ENCODE assay signal across 23 mouse cellular contexts in genomic region chr12:107361606-107362005, GRCm38 (mm10).
DNase-seq lines count a peak whose midpoint lies in the region; ATAC-seq and TF ChIP-seq lines count a peak whose summit lies in the region.
"Had no signal": no experiment of that assay in that cellular context is flagged by ENCODE, and none has a peak within 500 bp of the region (broad histone marks: within the 10 kb centered on the region; RNA-seq: fewer than 3 reads in every experiment).

No protein-coding gene starts in this region.

- WGBS in heart, embryonic 12.5 days = 88% methylated on average over 7 of the region's 7 CpGs
- 86% methylated on average over 7 of the region's 7 CpGs for whole genome bisulfite sequencing in thymus, adult 2 months
- 96% methylated on average over 7 of the region's 7 CpGs for WGBS in forebrain, postnatal 0 days

- ATAC-seq in heart, embryonic 12.5 days (ENCODE audit: insufficient number of reproducible peaks, low FRiP score) = no peak
- ATAC-seq in forebrain, postnatal 0 days = no peak
- ATAC-seq: forebrain, embryonic 15.5 days; hindbrain, embryonic 16.5 days had no signal

- no peaks in the 10 kb centered on the region for H3K9me3 ChIP-seq in heart, embryonic 12.5 days (replicated peaks)
- no peaks in the 10 kb centered on the region for H3K9me3 ChIP-seq in forebrain, postnatal 0 days (ENCODE audit: low read length)
- H3K9me3 ChIP-seq: embryonic facial prominence, embryonic 12.5 days; forebrain, embryonic 15.5 days; heart, embryonic 13.5 days; hindbrain, embryonic 12.5 days had no signal

- H3K4me1 ChIP-seq in heart, embryonic 12.5 days (replicated peaks) = no peaks in the 10 kb centered on the region
- H3K4me1 ChIP-seq in thymus, adult 2 months (replicated peaks; ENCODE audit: control insufficient read depth, insufficient read depth, low read length) = peaks cover 55% of the 10 kb centered on the region
- H3K4me1 ChIP-seq in forebrain, postnatal 0 days (ENCODE audit: insufficient read depth) = no peaks in the 10 kb centered on the region
- H3K4me1 ChIP-seq: heart, embryonic 13.5 days had no signal

- H3K4me2 ChIP-seq in heart, embryonic 12.5 days = no peak overlapping the region
- no peak overlapping the region for H3K4me2 ChIP-seq in forebrain, postnatal 0 days (ENCODE audit: low read depth)
- H3K4me2 ChIP-seq: embryonic facial prominence, embryonic 12.5 days; forebrain, embryonic 15.5 days; heart, embryonic 13.5 days; hindbrain, embryonic 12.5 days had no signal

- no peaks in the 10 kb centered on the region for H3K36me3 ChIP-seq in heart, embryonic 12.5 days
- no peaks in the 10 kb centered on the region for H3K36me3 ChIP-seq in thymus, adult 2 months (ENCODE audit: control insufficient read depth, insufficient read depth, low read length)
- no peaks in the 10 kb centered on the region for H3K36me3 ChIP-seq in forebrain, postnatal 0 days (ENCODE audit: insufficient read depth)
- H3K36me3 ChIP-seq: embryonic facial prominence, embryonic 12.5 days; forebrain, embryonic 15.5 days; heart, embryonic 13.5 days; hindbrain, embryonic 12.5 days had no signal

- H3K4me3 ChIP-seq in heart, embryonic 12.5 days = no peak overlapping the region
- no peak overlapping the region for H3K4me3 ChIP-seq in thymus, adult 2 months (ENCODE audit: control insufficient read depth, insufficient read depth, low read length)
- no peak overlapping the region for H3K4me3 ChIP-seq in forebrain, postnatal 0 days (ENCODE audit: low read depth, low read length)
- H3K4me3 ChIP-seq: embryonic facial prominence, embryonic 12.5 days; forebrain, embryonic 15.5 days; heart, adult 2 months; heart, embryonic 13.5 days; hindbrain, embryonic 12.5 days had no signal

- no peak overlapping the region for H3K9ac ChIP-seq in heart, embryonic 12.5 days
- no peak overlapping the region for H3K9ac ChIP-seq in forebrain, postnatal 0 days
- H3K9ac ChIP-seq: embryonic facial prominence, embryonic 12.5 days; forebrain, embryonic 15.5 days; heart, embryonic 13.5 days; hindbrain, embryonic 12.5 days had no signal

- peak; percentile 56 for DNase-seq in heart, adult 11 months
- no peak for DNase-seq in thymus, adult 2 months
- no peak for DNase-seq in thymus, adult 18-20 months
- peak; percentile 59 for DNase-seq in induced T-regulatory cell, adult 2 months (ENCODE audit: low read depth)
- peak; percentile 28 for DNase-seq in thymus, postnatal 25 days
- DNase-seq in forebrain, postnatal 0 days = no peak
- DNase-seq in lung, postnatal 10 days = no peak
- DNase-seq: adrenal gland, adult 8-10 months; adrenal gland, postnatal 36 days; B cell, adult 2 months; cerebellum, adult 11 months; cerebellum, adult 9-10 months; cerebellum, postnatal 25 days; gastrocnemius, postnatal 10 days; heart, adult 2 months; heart, postnatal 10 days; heart, postnatal 4 days had no signal

- TF ChIP-seq CTCF in thymus, adult 2 months (IDR thresholded peaks at IDR 0.05; ENCODE audit: borderline replicate concordance, control insufficient read depth, extremely low read depth, insufficient read depth, low read length, poor library complexity) = no peak
- TF ChIP-seq CTCF in forebrain, postnatal 0 days (IDR thresholded peaks at IDR 0.05; ENCODE audit: low read depth) = no peak

- no peak overlapping the region for H3K27ac ChIP-seq in heart, embryonic 12.5 days (ENCODE audit: poor library complexity, severe bottlenecking)
- peak overlapping the region; percentile 97 for H3K27ac ChIP-seq in thymus, adult 2 months (ENCODE audit: control insufficient read depth, insufficient read depth, low read length)
- no peak overlapping the region for H3K27ac ChIP-seq in forebrain, postnatal 0 days (ENCODE audit: low read depth, low read length)
- H3K27ac ChIP-seq: embryonic facial prominence, embryonic 12.5 days; heart, adult 2 months; heart, embryonic 13.5 days; hindbrain, embryonic 12.5 days had no signal

- TF ChIP-seq POLR2A in thymus, adult 2 months (IDR thresholded peaks at IDR 0.05; ENCODE audit: control insufficient read depth, extremely low read depth, insufficient read depth, low read length, poor library complexity) = no peak

- no peaks in the 10 kb centered on the region for H3K27me3 ChIP-seq in heart, embryonic 12.5 days (replicated peaks)
- H3K27me3 ChIP-seq in thymus, adult 2 months (ENCODE audit: control insufficient read depth, insufficient read depth, low read length) = no peaks in the 10 kb centered on the region
- no peaks in the 10 kb centered on the region for H3K27me3 ChIP-seq in forebrain, postnatal 0 days (ENCODE audit: insufficient read depth, low read length)
- H3K27me3 ChIP-seq: embryonic facial prominence, embryonic 12.5 days; forebrain, embryonic 15.5 days; heart, embryonic 13.5 days; hindbrain, embryonic 12.5 days had no signal

Comparison
In these comparisons a context has a peak if more than half of its experiments do, and no peak if none do; other contexts are left out.
1. DNase-seq: peak in heart, adult 11 months (single experiment), induced T-regulatory cell, adult 2 months (single experiment) and thymus, postnatal 25 days (single experiment); none in thymus, adult 2 months (single experiment), thymus, adult 18-20 months (0 of 2), forebrain, postnatal 0 days (single experiment) and lung, postnatal 10 days (single experiment).